Mouse (Mus musculus) lung, postnatal 14 days (tissue): ENCODE results near the gene Clnk.

Experiments
- DNase-seq: peaks from one replicate; pipeline ENCODE4 v3.0.0; 2021

The Clnk gene

GRCm38 (mm10) chr5:38845529-38845928 is 31.1 kb downstream of the Clnk start:
- DNase-seq, result no peak

- no peak for DNase-seq
Measured at GRCm38 (mm10) chr5:38844312-38844711, 32.3 kb downstream of the Clnk start.

DNA sequence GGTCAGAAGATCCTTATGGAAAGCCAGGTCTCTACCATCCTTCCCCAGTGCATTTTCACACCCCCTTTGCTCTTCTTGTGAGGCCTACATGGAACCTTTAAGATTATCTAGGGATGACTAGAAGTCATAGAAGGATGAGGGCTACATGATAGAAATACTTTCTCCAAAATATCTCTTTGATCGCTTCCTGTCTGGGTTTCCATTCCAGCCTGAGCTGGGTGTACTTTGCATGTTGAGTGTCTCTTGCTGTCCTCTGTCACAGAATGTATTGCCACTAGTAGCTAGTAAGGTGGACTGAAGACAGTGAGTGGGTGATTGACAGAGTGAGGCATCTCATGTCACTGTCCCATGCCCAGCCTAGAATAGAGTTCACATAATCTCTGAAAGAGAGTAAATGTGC is 36.6 kb downstream of the Clnk start:
- no peak for DNase-seq

GRCm38 (mm10) chr5:38827310-38827709 is 49.3 kb downstream of the Clnk start:
- DNase-seq, result no peak

DNA sequence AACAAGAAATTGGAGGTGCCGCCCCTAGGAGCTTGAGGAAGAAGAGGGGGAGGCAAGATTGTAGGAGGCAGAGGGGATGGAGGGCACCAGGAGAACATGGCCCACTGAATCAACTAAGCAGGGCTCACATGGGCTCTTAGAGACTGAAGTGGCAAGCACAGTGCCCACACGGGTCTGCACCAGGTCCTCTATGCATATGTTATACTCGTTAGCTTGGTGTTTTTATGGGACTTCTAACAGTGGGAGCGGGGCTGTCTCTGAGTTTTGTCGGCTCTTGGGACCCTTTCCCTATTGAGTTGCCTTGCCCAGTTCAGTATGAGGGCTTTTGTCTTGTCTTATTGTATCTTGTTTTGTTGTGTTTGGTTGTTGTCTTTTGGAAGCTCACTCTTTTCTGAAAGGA is 50.0 kb downstream of the Clnk start:
- no peak for DNase-seq

- DNase-seq, result no peak
Measured at GRCm38 (mm10) chr5:38824132-38824965, 52.3 kb downstream of the Clnk start.

- DNase-seq, result no peak
Measured at GRCm38 (mm10) chr5:38813391-38814109, 63.1 kb downstream of the Clnk start.

GRCm38 (mm10) chr5:38812916-38813315 is 63.7 kb downstream of the Clnk start:
- DNase-seq, result no peak

GRCm38 (mm10) chr5:38812386-38812785 is 64.2 kb downstream of the Clnk start:
- no peak for DNase-seq

DNA sequence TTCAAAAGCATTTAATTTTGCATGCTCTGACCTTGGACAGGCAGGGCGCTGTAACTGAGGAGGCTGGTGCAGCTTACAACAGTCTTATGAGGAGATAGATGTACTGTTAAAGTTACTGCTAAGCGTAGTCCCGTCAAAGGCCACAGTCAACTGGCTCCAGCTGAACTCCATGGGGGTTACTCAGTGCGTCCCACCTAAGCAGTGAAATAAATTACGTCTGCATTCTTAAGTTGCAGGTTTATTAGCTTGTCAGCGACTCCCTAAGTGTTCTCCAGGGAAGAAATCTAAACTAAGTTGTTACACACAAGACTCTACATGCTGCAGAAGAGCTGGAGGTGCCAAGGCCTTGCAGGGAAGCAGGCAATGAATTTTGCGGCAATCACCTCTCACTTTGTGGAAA is 77.7 kb downstream of the Clnk start:
- DNase-seq, result no peak

GRCm38 (mm10) chr5:38795139-38795538 is 81.5 kb downstream of the Clnk start:
- DNase-seq, result no peak

DNA sequence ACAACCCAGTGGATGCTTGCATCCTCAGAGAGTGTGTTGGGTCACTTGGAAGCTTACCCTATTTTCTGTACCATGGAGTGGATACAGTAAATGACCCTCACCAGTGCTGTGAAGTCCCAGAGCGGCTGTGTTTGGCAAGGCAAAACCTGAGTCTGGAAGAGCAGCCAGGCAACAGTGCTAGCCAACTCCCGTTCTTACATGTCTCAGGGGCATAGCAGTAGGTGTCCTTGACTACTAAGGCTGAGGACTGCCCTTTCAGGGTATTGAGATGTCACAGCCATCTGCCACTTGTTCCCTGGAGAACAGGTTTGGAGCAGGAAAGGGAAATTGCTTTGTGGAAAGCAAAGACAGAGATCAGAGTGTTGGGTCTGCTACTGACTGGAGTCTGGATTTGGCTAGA is 85.5 kb downstream of the Clnk start:
- no peak for DNase-seq

GRCm38 (mm10) chr5:38788820-38789219 is 87.8 kb downstream of the Clnk start:
- no peak for DNase-seq

DNA sequence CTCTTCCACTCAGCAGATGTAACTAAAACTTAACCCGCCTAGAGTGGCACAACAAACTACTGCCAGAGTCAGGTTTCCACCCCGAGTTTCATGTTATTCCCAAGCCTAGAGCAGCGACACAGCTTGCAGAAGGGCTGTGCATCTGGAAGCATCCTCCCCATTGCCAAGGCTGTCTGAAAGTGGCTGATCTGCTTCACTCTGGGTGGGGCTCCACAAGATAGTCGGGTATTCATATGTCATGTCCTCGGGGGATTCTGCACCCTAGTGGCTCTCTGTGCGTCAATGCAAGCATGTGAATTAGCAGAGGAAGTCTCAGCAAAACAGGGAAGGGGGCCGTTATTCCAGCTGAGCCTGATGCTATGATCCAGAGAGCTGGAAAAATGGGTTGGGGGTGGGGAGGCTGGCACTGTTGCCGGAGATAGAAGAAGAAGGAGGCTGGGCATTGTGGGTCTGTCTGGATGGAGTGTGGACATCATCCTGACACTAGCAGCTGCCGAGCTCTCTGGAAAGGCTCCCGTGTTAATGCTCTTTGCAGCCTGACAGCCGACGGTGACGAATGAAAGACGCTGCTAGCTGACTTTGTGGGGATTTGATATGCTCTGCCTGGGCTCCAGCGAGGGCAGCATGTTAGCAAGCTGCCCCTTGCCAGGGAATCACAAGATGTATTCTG is 88.6 kb downstream of the Clnk start:
- no peak for DNase-seq

DNA sequence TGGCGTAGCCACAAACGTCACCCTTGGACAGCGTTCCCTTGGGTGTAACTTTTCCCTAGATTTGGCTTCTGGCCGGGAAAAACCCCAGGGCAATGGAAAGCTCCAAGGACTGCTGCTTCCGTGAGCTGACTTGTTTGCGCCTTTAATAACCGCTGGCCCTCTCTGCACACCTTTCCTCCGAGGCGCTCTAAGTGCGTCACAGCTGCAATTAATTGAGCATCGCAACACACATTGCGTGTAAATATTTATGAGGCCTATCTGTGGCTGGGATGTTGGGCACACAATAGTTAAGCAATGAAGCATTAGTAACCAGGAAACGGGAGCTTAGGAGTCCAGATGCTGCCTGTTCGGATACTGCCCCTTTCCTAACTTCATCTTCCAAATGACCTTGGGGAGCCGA is 90.5 kb downstream of the Clnk start:
- no peak for DNase-seq

- DNase-seq, result no peak
Measured at GRCm38 (mm10) chr5:38785686-38786085, 90.9 kb downstream of the Clnk start.

DNA sequence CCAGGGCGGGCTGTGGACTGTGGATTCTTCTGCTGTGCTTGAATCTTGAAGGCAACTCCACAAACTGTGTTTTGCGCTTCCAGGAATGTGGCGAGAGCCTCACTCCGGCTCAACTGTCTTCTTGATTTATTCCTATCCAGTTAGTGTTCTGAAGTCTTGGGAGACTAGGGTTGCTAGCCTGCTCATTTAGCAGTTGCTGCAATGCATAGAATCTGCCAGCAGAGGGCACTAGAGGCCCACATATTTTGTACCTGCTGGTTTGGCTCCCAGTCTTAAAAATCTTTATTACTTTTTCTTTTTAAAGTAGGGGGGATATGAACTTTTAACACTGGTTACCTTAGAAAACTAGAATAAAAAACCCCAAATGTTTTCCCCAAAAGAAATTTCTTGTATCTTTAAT is 94.8 kb downstream of the Clnk start:
- DNase-seq, result peak; percentile 72

DNA sequence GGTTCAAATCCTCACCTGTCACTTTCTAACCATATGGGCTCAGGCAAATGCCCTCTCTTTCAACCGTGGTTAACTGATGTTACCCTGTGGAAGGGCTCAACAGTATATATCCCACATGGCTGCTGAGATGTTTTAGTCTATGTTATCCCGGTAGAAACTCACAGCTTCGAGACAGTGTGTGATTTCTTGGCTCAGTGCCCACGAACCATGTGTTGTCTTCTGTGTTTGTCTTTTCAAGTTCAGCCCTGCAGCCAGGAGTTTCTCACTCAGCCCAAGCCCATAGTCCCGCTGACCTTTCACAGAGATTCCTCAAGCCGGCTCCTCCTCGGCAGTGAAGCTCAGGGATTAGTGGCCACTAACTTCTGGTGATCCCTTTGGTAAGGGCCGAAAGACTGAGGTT is 96.0 kb downstream of the Clnk start:
- DNase-seq, result no peak

DNA sequence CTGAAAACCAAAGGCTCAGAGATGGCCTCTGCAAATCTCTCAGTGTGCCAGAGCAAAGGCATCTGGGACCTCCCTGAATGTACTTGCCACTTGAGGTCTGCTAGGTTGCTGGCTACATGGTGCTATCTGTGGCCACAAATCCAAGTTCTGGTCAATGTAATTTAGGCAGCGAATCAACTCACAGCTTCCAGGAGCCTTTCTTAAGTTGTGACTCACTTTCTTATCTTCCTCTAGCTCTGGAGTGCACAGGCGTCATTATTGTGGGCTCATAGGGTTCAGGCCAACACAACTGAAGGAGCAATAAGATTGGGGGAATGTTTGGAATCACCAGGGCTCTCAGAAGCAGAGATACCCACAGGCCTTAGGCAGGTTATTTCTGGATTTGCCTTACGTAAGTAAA is 96.6 kb downstream of the Clnk start:
- DNase-seq, result no peak

- no peak for DNase-seq
Measured at GRCm38 (mm10) chr5:38775500-38775899, 101.1 kb downstream of the Clnk start.

DNA sequence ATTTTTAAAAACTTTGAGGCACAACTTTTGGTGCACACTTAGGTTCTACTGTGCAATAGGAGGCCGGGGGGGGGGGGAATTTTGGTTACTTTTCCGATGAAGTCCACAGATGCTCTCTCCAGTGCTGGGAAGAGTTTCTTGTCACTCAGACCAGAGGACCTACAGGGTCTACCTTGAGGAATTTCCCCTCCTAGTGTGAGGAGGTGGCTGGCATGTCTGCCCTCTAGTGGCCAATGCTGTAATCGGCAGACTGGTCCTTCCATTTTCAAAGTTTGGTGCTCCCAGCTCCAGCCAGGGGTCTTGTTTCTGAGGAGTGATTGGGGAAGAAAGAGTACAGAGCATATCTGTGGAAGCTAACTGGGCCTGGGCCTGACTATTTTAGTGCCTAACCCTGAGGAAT is 121.7 kb downstream of the Clnk start:
- DNase-seq, result peak; percentile 37

DNA sequence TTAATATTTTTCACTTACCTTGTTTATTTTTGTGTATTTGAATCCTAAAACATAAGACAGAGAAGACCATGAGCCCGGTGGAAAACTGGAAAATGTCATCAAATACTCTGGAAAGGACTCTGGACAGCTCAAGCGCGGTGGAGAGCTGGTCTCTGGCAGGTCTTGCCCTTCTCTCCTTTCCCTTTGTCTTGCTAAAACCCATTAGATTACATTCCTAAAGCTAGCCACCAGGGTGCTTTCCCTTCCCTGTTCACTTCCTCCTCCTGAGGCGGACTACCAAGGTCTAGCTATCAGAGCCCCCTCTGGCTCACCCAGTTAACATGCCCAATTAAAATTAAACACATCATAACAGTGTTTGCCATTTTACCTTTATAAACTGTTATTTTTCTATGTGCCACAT is 123.9 kb downstream of the Clnk start:
- DNase-seq, result no peak

GRCm38 (mm10) chr5:38708940-38709581 is 167.6 kb downstream of the Clnk start:
- DNase-seq, result no peak
